27 mouse cellular contexts compared by ENCODE assay signal in the genomic region with DNA sequence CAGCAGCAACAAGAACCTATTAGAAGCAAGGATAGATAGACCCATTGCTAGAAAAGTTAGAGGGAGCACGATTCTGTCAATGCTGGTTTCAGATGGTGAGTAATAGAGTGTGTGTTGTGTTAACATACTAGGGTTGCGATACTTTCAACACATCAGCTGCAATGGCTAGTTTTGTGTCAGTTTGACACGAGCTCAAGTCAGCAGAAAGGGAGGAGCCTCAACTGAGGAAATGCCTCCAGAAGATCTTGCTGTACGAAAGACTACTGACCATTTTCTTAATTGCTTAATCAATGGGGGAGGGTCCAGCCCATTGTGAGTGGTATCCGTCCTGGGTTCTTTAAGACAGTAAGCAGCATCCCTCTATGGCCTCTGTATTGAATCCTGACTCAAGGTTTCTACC. TPM values are rescaled to one million over a fixed set of nuclear protein-coding genes. Genes with fewer than 3 reads are reported as not detected.
DNase-seq lines count a peak whose midpoint lies in the region; ATAC-seq and TF ChIP-seq lines count a peak whose summit lies in the region.
"Had no signal": no experiment of that assay in that cellular context is flagged by ENCODE, and none has a peak within 500 bp of the region (broad histone marks: within the 10 kb centered on the region; RNA-seq: fewer than 3 reads in every experiment).

No protein-coding gene starts in this region.

- H3K36me3 ChIP-seq in midbrain, embryonic 11.5 days (ENCODE audit: control insufficient read depth, insufficient read depth, low read length): no peaks in the 10 kb centered on the region
- H3K36me3 ChIP-seq in midbrain, postnatal 0 days (ENCODE audit: insufficient read depth, low read length): no peaks in the 10 kb centered on the region
- H3K36me3 ChIP-seq: embryonic facial prominence, embryonic 13.5 days; embryonic facial prominence, embryonic 15.5 days; forebrain, embryonic 10.5 days; forebrain, embryonic 12.5 days had no signal

- TF ChIP-seq CTCF in midbrain, postnatal 0 days (IDR thresholded peaks at IDR 0.05): no peak

- H3K4me2 ChIP-seq in midbrain, embryonic 11.5 days: no peak overlapping the region
- no peak overlapping the region for H3K4me2 ChIP-seq in midbrain, postnatal 0 days (ENCODE audit: low read depth, low read length, poor library complexity, severe bottlenecking)
- H3K4me2 ChIP-seq: embryonic facial prominence, embryonic 13.5 days; embryonic facial prominence, embryonic 15.5 days; forebrain, embryonic 12.5 days had no signal

- no peak for ATAC-seq in midbrain, embryonic 11.5 days (ENCODE audit: low FRiP score)
- no peak for ATAC-seq in midbrain, postnatal 0 days (ENCODE audit: low FRiP score)
- peak; percentile 49 for ATAC-seq in megakaryocyte, adult 5-6 weeks (ENCODE audit: poor library complexity, severe bottlenecking)
- ATAC-seq: activated CD4-positive, CD25-positive, alpha-beta regulatory T cell, adult 4 months; forebrain, embryonic 14.5 days; forebrain, embryonic 16.5 days; Patski had no signal

- H3K4me3 ChIP-seq in midbrain, embryonic 11.5 days (ENCODE audit: low read depth, low read length): no peak overlapping the region
- H3K4me3 ChIP-seq in midbrain, postnatal 0 days (ENCODE audit: low read depth, low read length): no peak overlapping the region
- H3K4me3 ChIP-seq: embryonic facial prominence, embryonic 13.5 days; embryonic facial prominence, embryonic 15.5 days; erythroblast, embryonic 14.5 days; forebrain, embryonic 10.5 days; forebrain, embryonic 12.5 days had no signal

- no peaks in the 10 kb centered on the region for H3K9me3 ChIP-seq in midbrain, embryonic 11.5 days (ENCODE audit: control insufficient read depth, low read length)
- H3K9me3 ChIP-seq in midbrain, postnatal 0 days (ENCODE audit: low read length): no peaks in the 10 kb centered on the region
- H3K9me3 ChIP-seq: embryonic facial prominence, embryonic 13.5 days; embryonic facial prominence, embryonic 15.5 days; forebrain, embryonic 10.5 days; forebrain, embryonic 12.5 days had no signal

- no peak overlapping the region for H3K27ac ChIP-seq in midbrain, embryonic 11.5 days (ENCODE audit: low read depth, low read length)
- H3K27ac ChIP-seq in midbrain, postnatal 0 days (ENCODE audit: low read depth, low read length): no peak overlapping the region
- H3K27ac ChIP-seq: embryonic facial prominence, embryonic 13.5 days; embryonic facial prominence, embryonic 15.5 days; forebrain, embryonic 10.5 days; forebrain, embryonic 12.5 days had no signal

- DNase-seq in midbrain, embryonic 11.5 days (ENCODE audit: low spot score, missing footprints): peak; percentile 74
- no peak for DNase-seq in midbrain, postnatal 0 days (ENCODE audit: low spot score)
- DNase-seq in Muller cell, postnatal 12 days (ENCODE audit: inconsistent ontology term): no peak
- DNase-seq in cerebellum, adult 11-12 months: no peak
- DNase-seq: adrenal gland, adult 8-10 months; adrenal gland, postnatal 14 days; adrenal gland, postnatal 36 days; cerebellum, adult 18-20 months; cerebellum, adult 8-10 months; cerebellum, adult 9-11 months; cerebellum, postnatal 14 days; cerebellum, postnatal 36 days; embryo, embryonic 11 days had no signal

- WGBS in midbrain, embryonic 11.5 days: 85% methylated on average over 5 of the region's 5 CpGs
- WGBS in midbrain, postnatal 0 days: 88% methylated on average over 5 of the region's 5 CpGs

- H3K9ac ChIP-seq in midbrain, embryonic 11.5 days (ENCODE audit: low read length): no peak overlapping the region
- no peak overlapping the region for H3K9ac ChIP-seq in midbrain, postnatal 0 days (replicated peaks; ENCODE audit: low read length, poor library complexity, severe bottlenecking)
- H3K9ac ChIP-seq: embryonic facial prominence, embryonic 13.5 days; embryonic facial prominence, embryonic 15.5 days; forebrain, embryonic 12.5 days had no signal

- H3K4me1 ChIP-seq in midbrain, embryonic 11.5 days (ENCODE audit: control insufficient read depth, insufficient read depth, low read length): no peaks in the 10 kb centered on the region
- H3K4me1 ChIP-seq in midbrain, postnatal 0 days (ENCODE audit: insufficient read depth, low read length): no peaks in the 10 kb centered on the region
- H3K4me1 ChIP-seq: embryonic facial prominence, embryonic 13.5 days; embryonic facial prominence, embryonic 15.5 days; forebrain, embryonic 10.5 days; forebrain, embryonic 12.5 days had no signal

- no peaks in the 10 kb centered on the region for H3K27me3 ChIP-seq in midbrain, embryonic 11.5 days (ENCODE audit: control insufficient read depth, insufficient read depth, low read length)
- no peaks in the 10 kb centered on the region for H3K27me3 ChIP-seq in midbrain, postnatal 0 days (ENCODE audit: insufficient read depth, low read length)
- H3K27me3 ChIP-seq: embryonic facial prominence, embryonic 13.5 days; embryonic facial prominence, embryonic 15.5 days; forebrain, embryonic 12.5 days; Patski had no signal

RNA-seq across cellular contexts. Expression of a gene that starts 7.2 kb away (rescaled TPM):
- polyA plus RNA-seq in midbrain, embryonic 11.5 days (2014; fragmentation: Nextera tagmentation; extraction: Ambion mirVana): 0.26 and 0.80 TPM in 2 replicates
- 0.16 and 0.99 TPM in 2 replicates for total RNA-seq in midbrain, postnatal 0 days (2014; rRNA removed)
- polyA plus RNA-seq in midbrain, postnatal 0 days (2015; fragmentation: Nextera tagmentation; extraction: Ambion mirVana): 0.23 and 0.31 TPM in 2 replicates
- total RNA-seq in megakaryocyte, adult 5-6 weeks (2015): 1.7 TPM in 2 replicates
- 1.1 and 2.1 TPM in 2 replicates for total RNA-seq in megakaryocyte, adult 5-6 weeks (2017)
- polyA plus RNA-seq: erythroblast, embryonic 14.5 days; Patski had no signal

RNA-seq across cellular contexts. Expression of a gene that starts 41.4 kb away (rescaled TPM):
- not detected in 2 replicates for polyA plus RNA-seq in midbrain, embryonic 11.5 days (2014; fragmentation: Nextera tagmentation; extraction: Ambion mirVana)
- total RNA-seq in midbrain, postnatal 0 days (2014; rRNA removed): not detected in 2 replicates
- not detected in 2 replicates for polyA plus RNA-seq in midbrain, postnatal 0 days (2015; fragmentation: Nextera tagmentation; extraction: Ambion mirVana)
- total RNA-seq in megakaryocyte, adult 5-6 weeks (2015): 0.34 TPM in 1 of 2 replicates, not detected in the other
- 0.51 TPM in 1 of 2 replicates, not detected in the other for total RNA-seq in megakaryocyte, adult 5-6 weeks (2017)
- total RNA-seq: adrenal gland, adult 18-20 months; adrenal gland, adult 8-10 months; adrenal gland, postnatal 14 days; adrenal gland, postnatal 36 days; ES-E14 had no signal
- polyA plus RNA-seq: activated CD4-positive, CD25-positive, alpha-beta regulatory T cell, adult 4 months; C2C12; embryonic facial prominence, embryonic 11.5 days; erythroblast, embryonic 14.5 days; forebrain, embryonic 10.5 days; forebrain, embryonic 12.5 days; forebrain, embryonic 14.5 days; forebrain, embryonic 16.5 days had no signal
